Mouse (Mus musculus): ENCODE measurements around the gene Trim45. TPM values are rescaled to one million over a fixed set of nuclear protein-coding genes. Genes with fewer than 3 reads are reported as not detected.

Trim45 gene
- polyA plus RNA-seq, 1 experiment from 2014 or later: 6.6 TPM

DNA sequence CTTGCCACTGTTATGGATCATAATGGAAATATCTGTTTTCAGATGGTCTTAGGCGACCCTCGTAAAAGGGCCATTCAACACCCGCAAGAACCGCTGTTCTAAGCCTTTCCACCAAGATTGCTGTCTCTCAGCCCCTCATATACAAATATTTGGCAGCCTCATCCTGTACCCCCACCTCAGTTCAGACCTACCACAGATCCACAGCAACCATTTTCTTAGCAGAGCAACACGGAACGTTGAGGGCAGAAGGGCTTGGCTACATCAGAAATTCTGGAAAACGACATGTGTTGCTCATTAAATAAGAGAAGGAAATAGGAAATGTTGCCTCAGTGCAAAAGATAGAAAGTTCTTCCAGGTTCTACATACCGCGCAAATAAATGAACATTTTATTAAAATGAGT, 11.0 kb upstream of the Trim45 start:
- ATAC-seq (ENCODE audit: low FRiP score): no peak
- Histone ChIP-seq H3K4me1 (no peaks in the 10 kb centered on the region), H3K4me3 (no peak overlapping the region), H3K27me3 (no peaks in the 10 kb centered on the region), H3K4me2 (replicated peaks) (no peak overlapping the region), H3K36me3 (no peaks in the 10 kb centered on the region), H3K9me3 (replicated peaks) (no peaks in the 10 kb centered on the region), H3K9ac (no peak overlapping the region), H3K27ac (no peak overlapping the region)
- WGBS: 81% methylated on average over 9 of the region's 9 CpGs

DNA sequence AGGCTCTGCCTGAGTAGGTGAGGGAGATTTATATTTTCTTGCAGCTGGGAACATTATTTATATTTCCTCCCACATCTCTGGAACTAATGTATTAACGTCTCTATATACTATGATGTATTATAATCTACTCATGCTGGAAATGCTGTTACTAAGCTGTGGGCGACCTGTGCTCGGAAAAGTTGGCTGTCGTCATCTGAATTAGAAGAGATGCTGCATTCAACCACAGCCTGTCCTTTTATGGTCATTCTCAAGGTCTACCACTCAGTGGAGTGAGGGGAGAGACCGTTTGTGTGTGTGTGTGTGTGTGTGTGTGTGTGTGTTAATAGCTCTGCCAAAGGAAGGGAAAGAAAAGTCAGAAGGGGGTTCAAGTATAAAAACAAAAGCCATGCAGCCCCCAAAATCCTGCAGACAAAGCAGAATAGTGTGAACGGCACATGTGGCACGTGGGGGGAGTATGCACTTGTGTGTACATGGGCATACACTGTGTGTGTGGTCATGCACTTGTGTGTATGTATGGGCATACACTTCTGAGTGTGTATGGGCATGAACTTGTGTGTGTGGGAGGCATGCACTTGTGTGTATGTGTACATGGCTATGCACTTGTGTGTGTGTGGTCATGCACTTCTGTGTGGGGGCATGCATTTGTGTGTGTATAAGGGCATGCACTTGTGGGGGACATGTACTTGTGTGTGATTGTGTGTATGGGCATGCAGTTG, 10.3 kb upstream of the Trim45 start:
- Histone ChIP-seq H3K9me3 (replicated peaks) (no peaks in the 10 kb centered on the region), H3K36me3 (no peaks in the 10 kb centered on the region), H3K4me2 (replicated peaks) (no peak overlapping the region), H3K4me3 (no peak overlapping the region), H3K27ac (no peak overlapping the region), H3K27me3 (no peaks in the 10 kb centered on the region), H3K4me1 (no peaks in the 10 kb centered on the region), H3K9ac (no peak overlapping the region)
- ATAC-seq (ENCODE audit: low FRiP score): no peak
- WGBS: 69% methylated on average over 7 of the region's 7 CpGs

DNA sequence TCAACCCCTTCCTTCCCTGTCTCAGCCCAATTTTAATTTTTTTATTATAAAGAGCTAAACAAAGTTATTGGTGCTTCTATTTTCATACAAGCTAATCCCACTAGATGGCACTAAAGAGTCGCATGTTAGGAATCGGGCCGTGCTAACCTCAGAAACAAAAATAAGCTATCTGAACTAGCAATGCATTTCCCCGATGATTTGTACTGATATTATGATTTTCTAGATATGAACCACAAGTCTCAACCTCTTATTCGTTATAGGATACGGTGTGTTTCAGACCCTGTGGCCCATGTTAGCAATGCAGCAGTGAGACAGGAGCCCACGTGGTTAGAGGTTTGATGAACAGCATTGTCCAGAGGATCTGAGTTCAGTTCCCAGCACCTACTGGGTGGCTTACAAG, 5.2 kb upstream of the Trim45 start:
- no peak overlapping the region for H3K27ac ChIP-seq
- WGBS: 20% methylated on average over 7 of the region's 7 CpGs
- H3K36me3 ChIP-seq: no peaks in the 10 kb centered on the region
- H3K4me2 ChIP-seq (replicated peaks): no peak overlapping the region
- H3K9ac ChIP-seq: no peak overlapping the region
- peaks cover 6% of the 10 kb centered on the region for H3K4me1 ChIP-seq
- ATAC-seq (ENCODE audit: low FRiP score): no peak
- no peaks in the 10 kb centered on the region for H3K9me3 ChIP-seq (replicated peaks)
- H3K4me3 ChIP-seq: no peak overlapping the region
- H3K27me3 ChIP-seq: no peaks in the 10 kb centered on the region

DNA sequence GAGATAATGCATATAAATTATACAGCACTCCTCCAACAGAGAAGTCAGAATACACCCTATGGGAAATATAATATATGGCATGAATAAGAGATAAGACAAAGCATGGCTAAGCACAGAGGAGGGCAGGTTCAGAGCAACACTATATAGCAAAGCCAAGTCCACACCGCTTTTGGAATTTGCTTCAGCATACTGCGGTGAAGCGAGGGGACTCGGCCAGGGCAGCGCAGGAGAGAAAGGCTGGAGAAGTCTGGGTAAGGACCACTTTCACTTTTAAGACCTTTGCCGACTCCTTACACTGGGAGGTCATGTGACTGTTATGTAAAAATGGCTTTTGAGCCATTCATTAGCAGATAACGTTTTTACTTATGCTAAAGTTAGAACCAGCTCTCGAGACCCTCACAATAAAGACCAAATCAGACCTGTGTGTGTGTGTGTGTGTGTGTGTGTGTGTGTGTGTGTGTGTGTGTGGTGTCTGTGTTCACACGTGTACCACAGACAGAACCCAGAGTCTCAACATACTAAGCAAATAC, 1.3 kb upstream of the Trim45 start:
- H3K4me1 ChIP-seq: peaks cover 31% of the 10 kb centered on the region
- WGBS: 82% methylated on average over 9 of the region's 9 CpGs
- H3K9me3 ChIP-seq (replicated peaks): no peaks in the 10 kb centered on the region
- no peak overlapping the region for H3K27ac ChIP-seq
- no peaks in the 10 kb centered on the region for H3K27me3 ChIP-seq
- peaks cover 9% of the 10 kb centered on the region for H3K36me3 ChIP-seq
- no peak for ATAC-seq (ENCODE audit: low FRiP score)
- no peak overlapping the region for H3K9ac ChIP-seq
- H3K4me3 ChIP-seq: no peak overlapping the region
- no peak overlapping the region for H3K4me2 ChIP-seq (replicated peaks)

DNA sequence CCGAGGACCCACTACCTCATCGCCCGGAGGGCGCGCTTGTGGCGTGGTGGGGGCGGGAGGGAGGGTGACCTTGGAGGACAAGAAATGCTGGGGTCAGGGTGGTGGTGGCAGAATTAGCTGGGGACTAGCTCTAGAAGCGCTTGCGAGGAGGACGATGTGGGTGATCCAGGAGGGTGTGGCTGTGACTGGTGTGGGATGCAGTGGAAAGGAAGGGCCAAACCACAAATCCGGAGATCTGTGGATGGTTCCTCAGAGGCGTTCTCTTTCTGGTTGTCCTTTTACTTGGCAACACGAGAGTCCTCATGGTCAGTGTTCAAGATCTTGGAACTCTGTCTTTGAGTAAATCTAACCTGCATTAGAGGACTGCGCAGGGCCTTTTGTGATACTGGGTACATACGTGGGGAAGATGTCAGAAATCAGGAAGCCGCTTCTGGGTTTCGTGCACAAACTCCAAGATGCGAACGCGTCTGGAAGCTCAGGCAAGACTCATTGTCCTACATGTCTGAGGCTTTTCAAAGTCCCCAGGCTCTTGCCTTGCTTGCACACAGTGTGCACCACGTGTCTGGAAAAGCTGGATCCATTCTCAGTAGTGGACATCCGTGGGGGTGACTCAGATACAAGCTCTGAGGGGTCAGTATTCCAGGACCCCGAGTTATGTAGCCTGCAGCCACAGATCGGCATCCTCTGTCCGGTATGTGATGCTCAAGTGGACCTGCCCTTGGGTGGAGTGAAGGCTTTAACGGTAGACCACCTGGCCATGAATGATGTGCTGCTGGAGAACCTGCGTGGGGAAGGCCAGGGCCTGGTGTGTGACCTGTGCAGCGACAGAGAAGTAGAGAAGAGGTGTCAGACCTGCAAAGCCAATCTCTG, 739 bp downstream of the Trim45 start:
- ATAC-seq (ENCODE audit: low FRiP score): peak; percentile 66
- Histone ChIP-seq H3K9ac (peak overlapping the region; percentile 78), H3K36me3 (peaks cover 14% of the 10 kb centered on the region), H3K27me3 (no peaks in the 10 kb centered on the region), H3K27ac (peak overlapping the region; percentile 81), H3K9me3 (replicated peaks) (no peaks in the 10 kb centered on the region), H3K4me2 (replicated peaks) (peak overlapping the region; percentile 67), H3K4me1 (peaks cover 41% of the 10 kb centered on the region), H3K4me3 (peak overlapping the region; percentile 62)
- WGBS: 38% methylated on average over 28 of the region's 28 CpGs

DNA sequence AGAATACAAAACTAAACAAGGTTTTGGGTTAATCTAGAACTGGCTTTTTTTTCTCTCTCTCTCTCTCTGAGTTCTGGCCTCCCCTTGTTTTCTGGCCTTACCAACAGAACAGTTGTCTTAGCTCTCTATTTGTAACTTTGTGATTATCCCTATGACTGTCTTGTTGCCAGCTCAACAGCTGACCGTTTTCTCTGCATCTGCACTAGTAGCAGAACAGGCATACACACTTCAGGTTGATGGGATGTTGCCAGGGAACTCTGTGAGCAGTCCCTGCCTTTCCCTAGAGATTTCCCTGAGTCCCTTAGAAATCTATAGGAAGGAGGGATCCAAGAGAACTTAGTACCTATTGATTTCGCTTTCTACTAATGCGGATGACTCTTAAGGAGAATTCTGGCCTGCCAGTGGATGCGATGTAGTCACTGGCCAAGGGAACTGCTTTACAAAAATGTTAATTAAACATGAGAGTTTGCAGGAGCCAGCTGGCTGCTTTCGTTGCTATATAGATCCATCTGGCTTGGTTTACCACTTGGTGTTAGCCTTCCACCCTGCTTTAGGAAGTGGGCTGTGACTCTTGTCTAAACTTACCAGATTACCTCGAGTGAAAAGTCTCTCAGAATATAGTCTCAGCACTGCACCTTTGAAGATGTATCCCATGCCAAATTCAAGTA, 2.2 kb downstream of the Trim45 start:
- no peaks in the 10 kb centered on the region for H3K9me3 ChIP-seq (replicated peaks)
- 81% methylated on average over 6 of the region's 6 CpGs for WGBS
- no peaks in the 10 kb centered on the region for H3K27me3 ChIP-seq
- no peak overlapping the region for H3K4me3 ChIP-seq
- no peak overlapping the region for H3K4me2 ChIP-seq (replicated peaks)
- H3K4me1 ChIP-seq: peaks cover 41% of the 10 kb centered on the region
- H3K9ac ChIP-seq: no peak overlapping the region
- no peak for ATAC-seq (ENCODE audit: low FRiP score)
- peaks cover 29% of the 10 kb centered on the region for H3K36me3 ChIP-seq
- no peak overlapping the region for H3K27ac ChIP-seq

DNA sequence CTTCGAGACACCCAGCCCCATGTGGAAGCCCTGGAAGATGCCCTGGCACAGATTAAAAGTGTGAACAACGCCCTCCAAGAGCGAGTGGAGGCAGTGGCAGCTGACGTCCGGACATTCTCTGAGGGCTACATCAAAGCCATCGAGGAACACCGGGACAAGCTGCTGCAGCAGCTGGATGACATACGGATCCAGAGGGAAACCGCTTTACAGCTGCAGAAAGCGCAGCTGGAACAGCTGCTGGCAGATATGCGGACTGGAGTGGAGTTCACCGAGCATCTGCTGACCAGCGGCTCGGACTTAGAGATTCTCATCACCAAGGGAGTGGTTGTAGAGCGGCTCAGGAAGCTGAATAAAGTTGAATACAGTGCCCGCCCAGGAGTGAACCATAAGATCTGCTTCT, 3.2 kb downstream of the Trim45 start:
- 83% methylated on average over 16 of the region's 16 CpGs for WGBS
- peaks cover 41% of the 10 kb centered on the region for H3K4me1 ChIP-seq

DNA sequence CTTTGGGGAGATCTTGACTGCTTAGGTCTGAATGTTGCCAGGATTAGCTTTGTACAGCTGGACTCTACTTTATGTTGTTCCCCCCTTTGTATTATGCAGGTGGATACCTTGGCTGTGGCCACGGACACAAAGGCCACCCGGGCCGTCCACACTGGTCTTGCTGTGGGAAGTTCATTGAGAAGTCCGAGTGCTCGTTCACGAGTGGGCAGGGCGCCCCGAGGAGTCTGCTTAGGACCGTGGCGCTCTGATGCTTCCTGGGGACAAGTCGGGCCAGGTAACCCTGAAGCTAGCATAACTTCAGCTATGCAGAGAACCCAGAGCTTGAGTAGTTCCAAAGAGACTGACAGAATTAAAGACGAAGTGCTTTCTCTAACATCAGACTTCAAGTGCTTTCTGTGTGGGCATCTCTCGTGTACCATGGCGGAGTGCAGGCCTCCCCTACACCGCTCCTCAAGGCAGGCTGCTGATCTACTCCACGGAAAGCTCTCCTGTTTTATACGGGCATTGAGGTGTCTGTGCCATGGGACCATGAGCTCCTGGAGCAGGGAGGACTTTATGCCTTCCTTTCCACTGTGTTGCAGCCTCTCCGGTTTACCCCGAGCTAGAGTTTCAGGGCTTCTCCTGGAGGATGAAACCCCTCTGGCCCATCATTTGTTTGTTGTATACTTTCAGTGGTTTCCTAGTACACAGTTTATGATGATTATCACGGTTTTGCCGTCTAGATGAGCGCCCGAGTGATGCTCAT, 9.5 kb downstream of the Trim45 start:
- ATAC-seq (ENCODE audit: low FRiP score): no peak
- no peak overlapping the region for H3K27ac ChIP-seq
- H3K4me1 ChIP-seq: peaks cover 7% of the 10 kb centered on the region
- H3K9ac ChIP-seq: no peak overlapping the region
- 95% methylated on average over 23 of the region's 23 CpGs for WGBS
- H3K27me3 ChIP-seq: no peaks in the 10 kb centered on the region
- no peak overlapping the region for H3K4me3 ChIP-seq
- H3K9me3 ChIP-seq (replicated peaks): no peaks in the 10 kb centered on the region
- no peak overlapping the region for H3K4me2 ChIP-seq (replicated peaks)
- H3K36me3 ChIP-seq: peaks cover 65% of the 10 kb centered on the region

More for the DNA sequence above, 3.2 kb downstream of the Trim45 start:
- Histone ChIP-seq H3K4me3 (no peak overlapping the region), H3K36me3 (peaks cover 37% of the 10 kb centered on the region), H3K9ac (no peak overlapping the region), H3K4me2 (replicated peaks) (no peak overlapping the region), H3K27me3 (no peaks in the 10 kb centered on the region), H3K27ac (no peak overlapping the region), H3K9me3 (replicated peaks) (no peaks in the 10 kb centered on the region)
- no peak for ATAC-seq (ENCODE audit: low FRiP score)

DNA sequence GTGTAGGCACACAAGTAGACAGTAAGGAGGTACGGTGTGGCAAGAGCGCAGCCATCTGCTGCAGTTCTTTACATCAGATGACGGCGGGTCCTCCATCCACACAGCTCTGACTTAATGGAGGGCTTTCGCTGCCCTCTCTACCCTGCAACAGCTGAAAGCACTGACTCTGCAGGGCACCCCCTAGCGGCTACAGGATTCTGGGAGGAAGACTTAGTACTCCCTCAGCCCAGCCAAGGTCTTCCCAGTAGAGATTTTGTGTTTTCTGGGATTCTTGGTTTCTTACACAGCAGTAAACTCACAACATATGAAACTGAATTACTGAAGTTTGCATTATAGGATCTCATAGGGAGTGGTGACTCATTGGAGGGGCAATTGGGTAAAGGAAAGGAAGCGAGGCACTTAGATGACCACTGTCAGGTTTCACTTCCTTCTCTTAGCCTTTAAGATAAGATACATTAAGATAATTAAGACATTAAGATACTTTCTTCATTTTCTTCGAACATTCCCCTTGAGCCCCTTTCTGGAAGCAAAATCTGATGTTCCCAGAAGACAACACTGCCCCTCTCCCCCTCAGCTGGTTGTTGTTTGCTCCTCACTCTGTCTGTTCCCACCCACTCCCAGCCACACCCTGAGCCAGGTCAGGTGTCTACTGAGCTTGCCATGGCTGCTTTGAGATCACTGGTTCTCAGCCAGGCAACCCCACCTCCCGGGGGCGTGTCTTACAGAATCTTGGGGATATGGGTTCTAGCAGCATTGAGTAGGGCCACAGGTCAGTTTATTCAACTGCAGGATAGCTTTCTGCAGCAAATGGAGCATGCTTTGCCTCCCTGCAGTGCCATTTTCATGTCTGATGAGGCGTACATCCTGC, 10.3 kb downstream of the Trim45 start:
- H3K4me3 ChIP-seq: no peak overlapping the region
- WGBS: 74% methylated on average over 11 of the region's 11 CpGs
- H3K36me3 ChIP-seq: peaks cover 72% of the 10 kb centered on the region
- no peak for ATAC-seq (ENCODE audit: low FRiP score)
- H3K4me1 ChIP-seq: no peaks in the 10 kb centered on the region
- H3K27ac ChIP-seq: no peak overlapping the region
- no peaks in the 10 kb centered on the region for H3K9me3 ChIP-seq (replicated peaks)
- no peak overlapping the region for H3K4me2 ChIP-seq (replicated peaks)
- H3K27me3 ChIP-seq: no peaks in the 10 kb centered on the region
- H3K9ac ChIP-seq: no peak overlapping the region

DNA sequence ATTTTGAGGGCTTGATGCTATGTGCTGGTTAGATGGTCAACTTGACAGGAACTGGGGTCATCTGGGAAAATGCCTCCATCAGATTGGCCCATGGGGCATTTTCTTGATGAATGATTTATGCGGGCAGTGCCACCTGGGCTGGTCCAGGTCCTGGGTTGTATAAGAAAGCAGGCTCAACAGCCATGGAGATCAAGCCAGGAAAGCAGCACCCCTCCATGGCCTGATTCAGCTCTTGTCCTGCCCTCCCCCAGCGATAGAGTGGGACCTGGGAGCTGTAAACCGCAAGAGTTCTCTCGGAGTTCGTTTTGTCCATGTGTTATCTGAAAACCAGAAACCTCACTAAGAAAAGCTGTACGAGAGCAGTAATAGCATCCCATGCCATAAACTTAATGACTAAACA, 13.5 kb downstream of the Trim45 start:
- ATAC-seq (ENCODE audit: low FRiP score): no peak
- no peak overlapping the region for H3K4me2 ChIP-seq (replicated peaks)
- peaks cover 71% of the 10 kb centered on the region for H3K36me3 ChIP-seq
- H3K27ac ChIP-seq: no peak overlapping the region
- H3K4me1 ChIP-seq: no peaks in the 10 kb centered on the region
- no peak overlapping the region for H3K4me3 ChIP-seq
- 92% methylated on average over 6 of the region's 6 CpGs for WGBS
- no peaks in the 10 kb centered on the region for H3K27me3 ChIP-seq
- H3K9me3 ChIP-seq (replicated peaks): no peaks in the 10 kb centered on the region
- no peak overlapping the region for H3K9ac ChIP-seq

DNA sequence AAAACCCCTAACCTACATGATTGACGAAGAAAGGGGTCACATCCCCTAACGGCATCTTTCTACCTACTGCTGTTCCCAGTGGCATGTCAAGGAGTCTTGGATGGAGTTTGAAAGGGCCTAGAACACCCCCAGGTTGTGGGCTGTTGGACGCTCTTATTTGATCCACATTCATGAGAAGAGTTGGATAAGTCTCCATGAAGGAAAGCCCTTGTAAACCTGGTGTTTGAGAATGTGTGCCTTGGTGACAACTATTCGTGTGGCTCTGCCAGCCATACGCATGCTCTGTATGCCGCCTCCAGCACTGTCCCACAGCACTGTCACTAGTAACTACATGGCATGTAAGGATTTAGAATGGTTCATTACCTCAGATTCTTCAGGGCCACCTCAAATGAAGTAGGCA, 14.2 kb downstream of the Trim45 start:
- WGBS: 94% methylated on average over 6 of the region's 6 CpGs
- no peaks in the 10 kb centered on the region for H3K9me3 ChIP-seq (replicated peaks)
- H3K4me2 ChIP-seq (replicated peaks): no peak overlapping the region
- no peak overlapping the region for H3K27ac ChIP-seq
- H3K27me3 ChIP-seq: no peaks in the 10 kb centered on the region
- no peak for ATAC-seq (ENCODE audit: low FRiP score)
- peaks cover 76% of the 10 kb centered on the region for H3K36me3 ChIP-seq
- no peaks in the 10 kb centered on the region for H3K4me1 ChIP-seq
- no peak overlapping the region for H3K4me3 ChIP-seq
- no peak overlapping the region for H3K9ac ChIP-seq

Measured in hindbrain, embryonic 12.5 days (tissue).